Mouse (Mus musculus) erythroblast, embryonic 14.5 days (primary cell): ENCODE data around the gene Zfp810.

Experiments
- GATA1 ChIP-seq: IDR thresholded peaks from 2 replicates; pipeline ENCODE4 v1.6.1; 2012; ENCODE audit warnings: low read length, inconsistent platforms, mixed read lengths
- TAL1 ChIP-seq: IDR thresholded peaks from 3 replicates; pipeline ENCODE4 v1.6.1; 2012; ENCODE audit warnings: low read length, inconsistent platforms, mixed read lengths

GRCm38 (mm10) chr9:22302199-22302598, 5.2 kb downstream of the Zfp810 start:
- TF ChIP-seq GATA1 = no peak
- TF ChIP-seq TAL1 = no peak
